Comparison of ENCODE assay signal across 9 mouse cellular contexts in genomic region chr5:123470784-123471400, GRCm38 (mm10). TPM values are rescaled to one million over a fixed set of nuclear protein-coding genes. Genes with fewer than 3 reads are reported as not detected.
DNase-seq lines count a peak whose midpoint lies in the region; ATAC-seq and TF ChIP-seq lines count a peak whose summit lies in the region.
"Had no signal": no experiment of that assay in that cellular context is flagged by ENCODE, and none has a peak within 500 bp of the region (broad histone marks: within the 10 kb centered on the region; RNA-seq: fewer than 3 reads in every experiment).

No protein-coding gene starts in this region.

- DNase-seq in heart, embryonic 10.5 days (ENCODE audit: low spot score): no peak
- no peak for DNase-seq in heart, postnatal 25 days (ENCODE audit: low spot score)
- DNase-seq in spleen, adult 2 months (ENCODE audit: low read depth in 1 of 2, low spot score in 2 of 2): no peak
- no peak for DNase-seq in spleen, adult 18-20 months
- DNase-seq in urinary bladder, adult 2 months (ENCODE audit: low spot score): no peak
- DNase-seq: adrenal gland, postnatal 10 days had no signal

- H3K36me3 ChIP-seq in heart, embryonic 10.5 days: no peaks in the 10 kb centered on the region
- H3K36me3 ChIP-seq in spleen, adult 2 months (ENCODE audit: control insufficient read depth, insufficient read depth, low read length): no peaks in the 10 kb centered on the region
- no peaks in the 10 kb centered on the region for H3K36me3 ChIP-seq in limb, embryonic 15.5 days
- no peaks in the 10 kb centered on the region for H3K36me3 ChIP-seq in stomach, embryonic 15.5 days
- H3K36me3 ChIP-seq in midbrain, embryonic 13.5 days: no peaks in the 10 kb centered on the region

- no peak for ATAC-seq in limb, embryonic 15.5 days (ENCODE audit: insufficient number of reproducible peaks, low FRiP score, low TSS enrichment, low read depth)
- ATAC-seq in stomach, embryonic 15.5 days (ENCODE audit: insufficient read depth, low FRiP score, low read depth): no peak
- ATAC-seq in midbrain, embryonic 13.5 days: no peak

- no peak overlapping the region for H3K9ac ChIP-seq in limb, embryonic 15.5 days
- H3K9ac ChIP-seq in stomach, embryonic 15.5 days: no peak overlapping the region
- no peak overlapping the region for H3K9ac ChIP-seq in midbrain, embryonic 13.5 days (replicated peaks)

- no peaks in the 10 kb centered on the region for H3K27me3 ChIP-seq in heart, embryonic 10.5 days (ENCODE audit: insufficient read depth, poor library complexity, severe bottlenecking)
- H3K27me3 ChIP-seq in spleen, adult 2 months (ENCODE audit: control insufficient read depth, insufficient read depth, low read length): no peaks in the 10 kb centered on the region
- H3K27me3 ChIP-seq in limb, embryonic 15.5 days: no peaks in the 10 kb centered on the region
- no peaks in the 10 kb centered on the region for H3K27me3 ChIP-seq in stomach, embryonic 15.5 days (replicated peaks)
- H3K27me3 ChIP-seq in midbrain, embryonic 13.5 days: no peaks in the 10 kb centered on the region

- TF ChIP-seq CTCF in spleen, adult 2 months (IDR thresholded peaks at IDR 0.05; ENCODE audit: extremely low read depth, insufficient read depth, insufficient read length, insufficient replicate concordance): no peak

- H3K9me3 ChIP-seq in heart, embryonic 10.5 days: no peaks in the 10 kb centered on the region
- no peaks in the 10 kb centered on the region for H3K9me3 ChIP-seq in limb, embryonic 15.5 days
- H3K9me3 ChIP-seq in stomach, embryonic 15.5 days: no peaks in the 10 kb centered on the region
- H3K9me3 ChIP-seq in midbrain, embryonic 13.5 days: no peaks in the 10 kb centered on the region

- peak overlapping the region; percentile 52 for H3K4me3 ChIP-seq in heart, embryonic 10.5 days
- H3K4me3 ChIP-seq in spleen, adult 2 months (ENCODE audit: extremely low read depth, insufficient read depth, insufficient read length): peak overlapping the region; percentile 29; the same call in 1 of the 2 replicates
- H3K4me3 ChIP-seq in limb, embryonic 15.5 days: peak overlapping the region; percentile 7; the same call in 1 of the 2 replicates
- H3K4me3 ChIP-seq in stomach, embryonic 15.5 days (replicated peaks): 0 out of 2 replicates have a peak overlapping the region, but pooled peaks have one; percentile 14
- no peak overlapping the region for H3K4me3 ChIP-seq in midbrain, embryonic 13.5 days (replicated peaks)

- WGBS in heart, embryonic 10.5 days: 16% methylated on average over 10 of the region's 10 CpGs
- WGBS in spleen, adult 2 months: 2% methylated on average over 10 of the region's 10 CpGs
- 19% methylated on average over 10 of the region's 10 CpGs for WGBS in limb, embryonic 15.5 days
- WGBS in stomach, embryonic 15.5 days: 10% methylated on average over 10 of the region's 10 CpGs
- 67% methylated on average over 10 of the region's 10 CpGs for WGBS in midbrain, embryonic 13.5 days

- peak overlapping the region; percentile 36 for H3K4me2 ChIP-seq in limb, embryonic 15.5 days
- peak overlapping the region; percentile 48 for H3K4me2 ChIP-seq in stomach, embryonic 15.5 days
- no peak overlapping the region for H3K4me2 ChIP-seq in midbrain, embryonic 13.5 days (replicated peaks)

- no peak for TF ChIP-seq POLR2A in spleen, adult 2 months (IDR thresholded peaks at IDR 0.05; ENCODE audit: low read depth, low read length)

- intact Hi-C loops in heart, postnatal 25 days (cut with DNase I): no loop called here

- H3K4me1 ChIP-seq in heart, embryonic 10.5 days: peaks cover 7% of the 10 kb centered on the region
- peaks cover 3% of the 10 kb centered on the region; the same call in 1 of the 2 replicates for H3K4me1 ChIP-seq in spleen, adult 2 months (ENCODE audit: control insufficient read depth, insufficient read depth, insufficient read length)
- peaks cover 5% of the 10 kb centered on the region for H3K4me1 ChIP-seq in limb, embryonic 15.5 days
- H3K4me1 ChIP-seq in stomach, embryonic 15.5 days: no peaks in the 10 kb centered on the region
- H3K4me1 ChIP-seq in midbrain, embryonic 13.5 days (replicated peaks): no peaks in the 10 kb centered on the region; the same call in 1 of the 2 replicates

- peak overlapping the region; percentile 53 for H3K27ac ChIP-seq in heart, embryonic 10.5 days
- no peak overlapping the region for H3K27ac ChIP-seq in spleen, adult 2 months (ENCODE audit: insufficient read depth, low read length)
- peak overlapping the region; percentile 17; the same call in 1 of the 2 replicates for H3K27ac ChIP-seq in limb, embryonic 15.5 days
- H3K27ac ChIP-seq in stomach, embryonic 15.5 days: no peak overlapping the region
- H3K27ac ChIP-seq in midbrain, embryonic 13.5 days: no peak overlapping the region

RNA-seq across cellular contexts. Expression of gene Lrrc43, which starts 18.2 kb away (rescaled TPM):
- not detected in 2 replicates for polyA plus RNA-seq in heart, embryonic 10.5 days (2016; fragmentation: Nextera tagmentation; extraction: Ambion mirVana)
- not detected for total RNA-seq in heart, postnatal 25 days (2021)
- not detected in 2 replicates for polyA plus RNA-seq in spleen, adult 2 months (2012; rRNA removed)
- polyA plus RNA-seq in limb, embryonic 15.5 days (2015; fragmentation: Nextera tagmentation; extraction: Ambion mirVana): not detected in 2 replicates
- polyA plus RNA-seq in stomach, embryonic 15.5 days (2015; fragmentation: Nextera tagmentation; extraction: Ambion mirVana): 0.06 TPM in 1 of 2 replicates, not detected in the other
- polyA plus RNA-seq in midbrain, embryonic 13.5 days (2015; fragmentation: Nextera tagmentation; extraction: Ambion mirVana): 0.15 and 0.28 TPM in 2 replicates
- not detected in 2 replicates for polyA plus RNA-seq in urinary bladder, adult 2 months (2012; rRNA removed)
- total RNA-seq: adrenal gland, postnatal 10 days had no signal

RNA-seq across cellular contexts. Expression of gene Il31, which starts 18.4 kb away (rescaled TPM):
- not detected in 2 replicates for polyA plus RNA-seq in heart, embryonic 10.5 days (2016; fragmentation: Nextera tagmentation; extraction: Ambion mirVana)
- total RNA-seq in heart, postnatal 25 days (2021): not detected
- not detected in 2 replicates for polyA plus RNA-seq in spleen, adult 2 months (2012; rRNA removed)
- polyA plus RNA-seq in limb, embryonic 15.5 days (2015; fragmentation: Nextera tagmentation; extraction: Ambion mirVana): not detected in 2 replicates
- not detected in 2 replicates for polyA plus RNA-seq in stomach, embryonic 15.5 days (2015; fragmentation: Nextera tagmentation; extraction: Ambion mirVana)
- not detected in 2 replicates for polyA plus RNA-seq in midbrain, embryonic 13.5 days (2015; fragmentation: Nextera tagmentation; extraction: Ambion mirVana)
- not detected in 2 replicates for polyA plus RNA-seq in urinary bladder, adult 2 months (2012; rRNA removed)
- total RNA-seq: adrenal gland, postnatal 10 days had no signal

RNA-seq across cellular contexts. Expression of gene B3gnt4, which starts 39.4 kb away (rescaled TPM):
- 0.15 and 0.48 TPM in 2 replicates for polyA plus RNA-seq in heart, embryonic 10.5 days (2016; fragmentation: Nextera tagmentation; extraction: Ambion mirVana)
- not detected for total RNA-seq in heart, postnatal 25 days (2021)
- polyA plus RNA-seq in spleen, adult 2 months (2012; rRNA removed): 0.05 TPM in 1 of 2 replicates, not detected in the other
- polyA plus RNA-seq in limb, embryonic 15.5 days (2015; fragmentation: Nextera tagmentation; extraction: Ambion mirVana): 0.12 and 0.58 TPM in 2 replicates
- 0.45 and 0.51 TPM in 2 replicates for polyA plus RNA-seq in stomach, embryonic 15.5 days (2015; fragmentation: Nextera tagmentation; extraction: Ambion mirVana)
- polyA plus RNA-seq in midbrain, embryonic 13.5 days (2015; fragmentation: Nextera tagmentation; extraction: Ambion mirVana): 1.5 TPM in 2 replicates
- 0.13 and 0.15 TPM in 2 replicates for polyA plus RNA-seq in urinary bladder, adult 2 months (2012; rRNA removed)

RNA-seq across cellular contexts. Expression of gene Diablo, which starts 53.1 kb away (rescaled TPM):
- 112 and 113 TPM in 2 replicates for polyA plus RNA-seq in heart, embryonic 10.5 days (2016; fragmentation: Nextera tagmentation; extraction: Ambion mirVana)
- total RNA-seq in heart, postnatal 25 days (2021): 10 to 100 TPM; 64.4 to 71.1 TPM
- polyA plus RNA-seq in spleen, adult 2 months (2012; rRNA removed): 37.6 and 39.1 TPM in 2 replicates
- 95.4 and 99.4 TPM in 2 replicates for polyA plus RNA-seq in limb, embryonic 15.5 days (2015; fragmentation: Nextera tagmentation; extraction: Ambion mirVana)
- polyA plus RNA-seq in stomach, embryonic 15.5 days (2015; fragmentation: Nextera tagmentation; extraction: Ambion mirVana): 100 and 103 TPM in 2 replicates
- 131 and 135 TPM in 2 replicates for polyA plus RNA-seq in midbrain, embryonic 13.5 days (2015; fragmentation: Nextera tagmentation; extraction: Ambion mirVana)
- polyA plus RNA-seq in urinary bladder, adult 2 months (2012; rRNA removed): 71.7 and 83.8 TPM in 2 replicates

RNA-seq across cellular contexts. Expression of gene Gm49027, which starts 54.4 kb away (rescaled TPM):
- polyA plus RNA-seq in heart, embryonic 10.5 days (2016; fragmentation: Nextera tagmentation; extraction: Ambion mirVana): 0.19 TPM in 1 of 2 replicates, not detected in the other
- not detected for total RNA-seq in heart, postnatal 25 days (2021)
- 2.4 and 2.9 TPM in 2 replicates for polyA plus RNA-seq in spleen, adult 2 months (2012; rRNA removed)
- 0.44 and 0.46 TPM in 2 replicates for polyA plus RNA-seq in limb, embryonic 15.5 days (2015; fragmentation: Nextera tagmentation; extraction: Ambion mirVana)
- polyA plus RNA-seq in stomach, embryonic 15.5 days (2015; fragmentation: Nextera tagmentation; extraction: Ambion mirVana): 7.5 and 8.2 TPM in 2 replicates
- 1.1 and 1.5 TPM in 2 replicates for polyA plus RNA-seq in midbrain, embryonic 13.5 days (2015; fragmentation: Nextera tagmentation; extraction: Ambion mirVana)
- polyA plus RNA-seq in urinary bladder, adult 2 months (2012; rRNA removed): 0.51 and 1.1 TPM in 2 replicates

Comparison
In these comparisons a context has a peak if more than half of its experiments do, and no peak if none do; other contexts are left out.
1. H3K27ac ChIP-seq: peak in heart, embryonic 10.5 days (single experiment) and limb, embryonic 15.5 days (single experiment); none in spleen, adult 2 months (single experiment), stomach, embryonic 15.5 days (single experiment) and midbrain, embryonic 13.5 days (single experiment).